Mouse (Mus musculus) E14TG2a.4 (cell line): ENCODE measurements around the gene Ttc24.

ENCODE experiments used
- CTCF ChIP-seq: conservative IDR thresholded peaks from 2 replicates; pipeline ENCODE4 v1.5.1; 2014; ENCODE audit warnings: low read length
- NANOG ChIP-seq: IDR thresholded peaks from 2 replicates; pipeline ENCODE4 v1.6.1; 2014; ENCODE audit warnings: borderline replicate concordance, low read length, mixed read lengths
- POU5F1 ChIP-seq: IDR thresholded peaks from 2 replicates; pipeline ENCODE4 v1.6.1; 2014; ENCODE audit warnings: low read length, borderline replicate concordance

- TF ChIP-seq CTCF (no peak), POU5F1 (no peak), NANOG (no peak)
These were observed 28.0 kb upstream of the Ttc24 start for GRCm38 (mm10) chr3:88106126-88106525.
